Mouse (Mus musculus): Measurements from ENCODE around the gene Scaf11.

Gene Scaf11

GRCm38 (mm10) chr15:96395071-96395470 lies 65.6 kb downstream of the Scaf11 start:
- DNase-seq, result no peak

DNA sequence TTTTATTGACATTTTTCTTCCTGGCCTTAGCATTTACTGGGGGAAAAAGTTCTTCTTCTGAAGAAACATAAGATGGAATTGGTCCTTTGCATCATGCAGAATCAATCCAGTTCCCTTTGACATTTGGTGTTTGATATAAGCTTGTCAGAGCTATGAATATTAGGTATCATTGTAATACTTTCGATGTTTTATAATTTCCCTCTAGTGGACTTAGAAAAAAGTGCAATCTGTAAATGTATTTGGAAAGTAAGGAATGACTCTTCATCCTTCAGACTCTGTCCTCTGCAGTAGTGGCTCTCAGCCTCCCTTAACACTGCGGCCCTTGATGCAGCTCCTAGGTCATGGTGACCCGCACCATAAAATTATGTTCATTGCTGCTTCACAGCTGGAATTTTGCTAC lies 67.8 kb downstream of the Scaf11 start:
- DNase-seq, result no peak

DNA sequence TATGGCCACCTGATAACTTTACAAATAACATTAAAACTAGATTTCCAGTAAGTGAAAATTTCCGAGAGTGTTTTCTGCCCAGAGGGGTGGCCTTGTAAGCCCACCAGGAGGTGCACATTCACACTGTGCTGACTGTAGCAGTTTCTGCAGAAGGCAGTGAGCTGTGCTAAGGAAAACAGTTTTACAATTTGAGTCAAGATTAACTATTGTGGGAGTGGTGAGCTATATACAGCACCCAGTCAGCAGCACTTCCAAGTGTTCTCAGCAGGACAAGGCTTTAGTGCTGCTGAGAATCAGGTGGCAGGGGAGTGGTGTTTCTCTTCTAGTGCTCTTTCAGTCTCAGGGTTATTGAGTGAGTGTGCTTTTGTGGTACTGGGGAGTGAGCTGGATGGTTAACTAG lies 72.1 kb downstream of the Scaf11 start:
- no peak for DNase-seq

DNA sequence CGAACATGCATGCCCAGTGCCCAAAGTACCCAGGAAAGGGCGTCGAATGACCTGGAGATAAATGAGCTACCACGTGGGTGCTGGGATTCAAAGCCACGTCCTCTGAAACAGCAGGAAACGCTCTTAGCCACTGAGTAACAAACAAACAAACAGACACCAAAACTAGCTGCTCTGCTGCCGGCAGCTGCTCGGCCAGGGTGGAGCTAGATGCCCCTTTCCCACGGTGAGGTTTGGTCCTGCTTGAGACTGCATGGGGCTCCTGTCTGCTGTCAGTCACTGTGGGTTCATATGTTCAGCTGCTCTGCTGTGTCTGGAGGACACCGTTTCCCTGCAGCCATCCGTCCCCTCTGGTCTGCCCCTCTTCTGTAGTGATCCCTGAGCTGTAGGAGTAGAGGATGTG lies 78.4 kb downstream of the Scaf11 start:
- no peak for DNase-seq

DNA sequence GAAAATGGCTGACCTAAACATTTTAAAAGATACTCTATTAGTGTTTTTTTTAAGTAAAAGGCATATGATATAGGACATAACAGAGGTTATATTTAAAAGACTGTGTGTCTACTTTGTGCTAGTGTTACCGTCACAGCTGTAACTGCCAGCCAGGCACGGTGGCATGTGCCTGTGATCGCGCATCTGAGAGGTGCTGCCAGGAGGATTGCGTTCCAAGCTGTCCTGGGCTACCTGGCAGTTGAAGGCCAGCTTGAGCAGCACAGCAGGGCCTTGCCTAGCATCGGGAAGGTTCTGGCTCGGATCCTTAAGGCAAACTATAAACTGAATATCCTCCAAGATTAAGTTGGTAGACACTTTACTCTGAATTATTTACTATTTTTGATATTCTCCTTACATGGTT lies 82.9 kb downstream of the Scaf11 start:
- no peak for DNase-seq

GRCm38 (mm10) chr15:96377263-96377662 lies 83.4 kb downstream of the Scaf11 start:
- DNase-seq, result no peak

DNA sequence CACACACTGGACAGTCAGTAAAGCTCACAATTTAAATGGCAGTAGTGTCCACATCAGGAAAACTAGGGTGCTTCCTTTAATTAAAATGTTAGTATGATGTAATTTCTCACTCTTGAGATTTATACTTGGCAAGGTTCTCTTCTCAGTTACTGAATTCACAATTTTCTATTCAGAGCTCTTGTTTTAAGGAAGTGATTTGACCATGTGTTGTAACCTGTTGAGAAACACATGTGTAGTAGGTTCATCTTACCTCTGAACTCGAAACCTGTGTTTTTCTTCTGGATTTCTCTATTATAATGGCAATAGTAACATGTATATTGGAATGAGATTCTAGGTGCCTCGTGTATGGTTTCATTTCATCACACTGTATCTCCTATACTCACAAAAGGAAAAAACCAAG lies 84.4 kb downstream of the Scaf11 start:
- no peak for DNase-seq

DNA sequence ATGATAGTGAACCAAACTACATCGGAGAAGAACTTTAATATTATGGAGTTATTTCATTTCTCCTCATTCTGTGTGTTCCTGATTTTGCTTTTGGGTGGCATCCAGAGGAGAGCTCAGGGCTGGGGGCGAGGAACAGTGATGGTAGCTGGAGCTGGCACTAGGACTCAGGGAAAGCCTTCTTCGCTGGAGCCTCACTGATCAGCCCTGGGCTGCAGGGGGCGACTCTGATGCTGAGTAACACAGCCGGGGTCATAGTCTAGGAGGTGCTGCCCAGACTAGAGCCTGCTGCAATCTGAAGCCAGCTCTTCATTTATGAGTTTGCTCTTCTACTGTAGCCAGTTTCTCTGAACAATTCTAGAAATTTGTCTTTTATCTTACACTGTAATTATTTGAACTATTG lies 87.5 kb downstream of the Scaf11 start:
- peak; percentile 49 for DNase-seq

GRCm38 (mm10) chr15:96372628-96373027 lies 88.0 kb downstream of the Scaf11 start:
- DNase-seq, result no peak

DNA sequence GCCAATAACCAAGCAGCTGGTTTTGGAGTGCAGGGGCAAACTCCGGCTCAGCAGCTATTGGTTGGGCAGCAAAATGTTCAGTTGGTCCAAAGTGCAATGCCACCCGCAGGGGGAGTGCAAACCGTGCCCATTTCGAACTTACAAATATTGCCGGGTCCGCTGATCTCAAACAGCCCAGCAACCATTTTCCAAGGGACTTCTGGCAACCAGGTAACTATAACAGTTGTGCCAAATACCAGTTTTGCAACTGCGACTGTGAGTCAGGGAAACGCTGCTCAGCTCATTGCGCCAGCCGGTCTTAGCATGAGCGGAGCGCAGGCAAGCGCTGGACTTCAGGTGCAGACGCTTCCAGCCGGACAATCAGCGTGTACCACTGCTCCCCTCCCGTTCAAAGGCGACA lies 89.3 kb downstream of the Scaf11 start:
- DNase-seq, result no peak

GRCm38 (mm10) chr15:96366176-96366963 lies 94.3 kb downstream of the Scaf11 start:
- no peak for DNase-seq

- no peak for DNase-seq
These were observed 95.3 kb downstream of the Scaf11 start for GRCm38 (mm10) chr15:96365351-96365750.
